Mouse (Mus musculus) left cerebral cortex, adult 8-10 months (tissue): ENCODE measurements around the gene Trim68. TPM values are rescaled to one million over a fixed set of nuclear protein-coding genes. Genes with fewer than 3 reads are reported as not detected.
"Not testable (repeated sequence)": the region's sequence is repeated elsewhere in the genome, so short reads cannot be mapped to it uniquely, and the experiment has no call there.

Experiments
- DNase-seq, 2 experiments: peaks; one replicate each; pipeline ENCODE4 v3.0.0; 2022; ENCODE audit warnings: low spot score in 2 of 2
- total RNA-seq, 4 experiments: library from RNA; stranded (reverse); gene quantifications; 2 replicates each; pipeline ENCODE4 v1.2.4; 2022

Gene Trim68
- 1 to 10 TPM; 5.2 to 6.4 (median 5.6) TPM for total RNA-seq

DNA sequence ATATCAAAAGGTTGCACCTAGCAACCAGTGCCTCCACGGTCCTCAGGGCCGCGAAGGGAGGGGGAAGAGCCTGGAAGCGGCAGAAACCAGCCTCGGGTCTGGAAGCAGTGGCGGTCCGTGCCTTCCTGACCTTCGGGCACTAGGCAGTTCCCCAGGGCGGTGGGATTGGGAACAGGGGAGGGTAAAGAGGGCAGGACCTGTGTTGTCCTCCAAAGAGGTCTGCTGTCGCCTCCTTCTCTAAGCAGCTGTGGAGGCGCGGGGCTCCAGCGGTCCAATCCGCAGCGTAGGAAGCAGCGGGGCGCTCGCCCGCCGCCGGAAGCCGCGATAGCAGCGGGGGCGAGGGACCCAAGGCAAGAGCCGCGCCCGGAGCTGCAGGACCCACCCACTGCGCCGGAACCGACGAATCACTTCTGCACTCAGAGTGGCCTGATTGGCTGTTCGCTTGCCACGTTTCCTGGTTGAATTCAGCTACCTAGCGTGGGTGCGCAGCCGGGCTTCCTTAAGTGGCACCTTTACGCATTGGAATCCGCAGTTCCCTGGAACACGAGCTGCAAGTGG, at the start of gene Trim68:
TSS of gene Trim68 (minus strand) at position 384 of the 558 bp plus-strand sequence.
- peak; percentile 72 to 91 for DNase-seq

DNA sequence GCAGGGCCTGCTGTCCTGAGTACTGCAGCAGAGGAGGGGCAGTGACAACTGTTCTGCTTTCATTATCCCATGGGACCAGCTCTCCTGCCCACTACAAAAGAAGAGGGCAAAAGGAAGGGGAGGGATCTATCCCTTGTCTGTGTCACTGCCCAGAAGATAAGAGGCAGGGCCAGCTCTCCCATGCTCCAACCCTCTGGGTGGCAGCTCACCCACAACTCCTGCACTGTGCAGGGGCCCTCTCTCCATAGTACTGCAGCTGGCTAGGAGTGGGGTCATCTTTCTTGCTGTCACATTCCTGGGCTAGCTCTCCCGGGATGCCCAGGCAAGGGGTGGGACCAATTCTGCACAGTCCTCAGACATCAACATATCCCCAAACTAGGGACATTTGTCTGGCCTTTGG, 46.7 kb upstream of the Trim68 start:
- no peak for DNase-seq

DNA sequence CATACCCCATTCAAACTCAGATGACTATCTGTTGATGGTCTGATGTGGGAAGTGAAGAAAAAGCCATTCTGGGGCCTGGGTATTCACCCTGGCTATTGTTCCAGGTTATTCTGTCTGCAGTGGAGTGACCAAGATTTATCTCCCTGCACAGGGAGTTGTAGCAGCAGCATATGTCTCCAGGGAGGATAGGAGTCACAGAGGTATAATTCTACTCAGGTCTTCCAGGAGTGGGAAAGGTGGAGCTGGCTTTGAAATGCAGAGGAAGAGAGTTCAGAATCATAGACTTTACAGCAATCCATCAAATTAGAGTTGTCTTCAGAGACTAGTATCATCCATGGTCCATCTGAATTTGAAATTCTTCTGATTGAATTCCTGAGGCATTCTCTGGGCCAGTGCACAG, 40.3 kb upstream of the Trim68 start, which contains the start of gene Olfr559:
TSS of gene Olfr559 (minus strand) at position 101 of the 400 bp plus-strand sequence.
- no peak for DNase-seq

DNA sequence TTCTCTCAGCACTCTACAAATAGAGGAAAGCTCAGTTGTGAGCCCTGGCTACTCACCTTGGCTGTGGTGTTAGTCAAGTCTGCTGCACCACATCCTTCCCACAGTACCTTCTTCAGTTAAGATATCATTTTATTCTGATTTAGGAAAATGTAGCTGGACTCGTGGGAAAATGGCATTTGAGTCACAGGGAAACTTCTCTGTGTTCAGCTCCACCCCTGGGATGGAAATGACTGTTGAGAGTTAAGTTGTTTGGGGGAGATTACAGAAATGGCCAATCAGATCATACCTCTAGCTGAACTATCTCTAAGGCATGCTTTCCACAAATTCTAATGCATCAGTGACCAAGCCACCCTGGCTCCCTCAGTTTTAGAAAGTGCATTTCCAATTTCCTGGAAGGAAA, 31.8 kb upstream of the Trim68 start, which contains the start of gene Olfr33:
TSS of gene Olfr33 (minus strand) at position 101 of the 400 bp plus-strand sequence.
- DNase-seq = no peak

DNA sequence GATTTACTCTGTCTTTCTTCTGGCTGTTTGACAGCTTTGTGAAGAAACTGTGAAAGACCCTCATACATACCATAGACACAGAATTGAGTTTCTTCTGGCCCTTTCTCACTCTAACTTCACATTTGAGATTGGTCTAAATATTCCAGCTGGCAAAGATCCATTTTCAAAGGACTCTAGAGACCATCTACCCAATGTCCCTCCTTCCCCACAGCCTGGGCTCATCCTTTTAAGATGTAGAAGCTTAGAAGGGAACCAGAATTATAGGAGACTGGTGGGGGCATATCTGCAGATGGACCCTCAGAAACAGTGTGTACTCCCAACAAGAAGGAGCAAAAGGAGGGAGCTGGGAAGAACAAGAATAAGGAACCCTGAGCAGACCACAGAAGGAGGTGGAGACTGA, 14.8 kb upstream of the Trim68 start, which contains the start of gene Olfr558:
TSS of gene Olfr558 (plus strand) at position 301 of the 400 bp plus-strand sequence.
- no peak for DNase-seq

DNA sequence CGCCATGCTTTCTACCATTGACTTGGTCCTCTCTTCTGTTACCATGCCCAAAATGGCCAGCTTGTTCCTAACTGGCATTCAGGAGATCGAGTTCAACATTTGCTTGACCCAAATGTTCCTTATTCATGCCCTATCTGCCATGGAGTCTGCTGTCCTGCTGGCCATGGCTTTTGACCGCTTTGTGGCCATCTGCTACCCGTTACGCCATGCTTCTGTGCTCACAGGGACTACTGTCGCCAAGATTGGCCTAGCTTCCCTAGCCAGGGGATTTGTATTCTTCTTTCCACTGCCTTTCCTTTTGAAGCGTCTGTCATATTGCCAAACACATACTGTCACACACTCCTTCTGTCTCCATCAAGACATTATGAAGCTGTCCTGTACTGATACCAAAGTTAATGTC, 11.3 kb upstream of the Trim68 start:
- no peak for DNase-seq

DNA sequence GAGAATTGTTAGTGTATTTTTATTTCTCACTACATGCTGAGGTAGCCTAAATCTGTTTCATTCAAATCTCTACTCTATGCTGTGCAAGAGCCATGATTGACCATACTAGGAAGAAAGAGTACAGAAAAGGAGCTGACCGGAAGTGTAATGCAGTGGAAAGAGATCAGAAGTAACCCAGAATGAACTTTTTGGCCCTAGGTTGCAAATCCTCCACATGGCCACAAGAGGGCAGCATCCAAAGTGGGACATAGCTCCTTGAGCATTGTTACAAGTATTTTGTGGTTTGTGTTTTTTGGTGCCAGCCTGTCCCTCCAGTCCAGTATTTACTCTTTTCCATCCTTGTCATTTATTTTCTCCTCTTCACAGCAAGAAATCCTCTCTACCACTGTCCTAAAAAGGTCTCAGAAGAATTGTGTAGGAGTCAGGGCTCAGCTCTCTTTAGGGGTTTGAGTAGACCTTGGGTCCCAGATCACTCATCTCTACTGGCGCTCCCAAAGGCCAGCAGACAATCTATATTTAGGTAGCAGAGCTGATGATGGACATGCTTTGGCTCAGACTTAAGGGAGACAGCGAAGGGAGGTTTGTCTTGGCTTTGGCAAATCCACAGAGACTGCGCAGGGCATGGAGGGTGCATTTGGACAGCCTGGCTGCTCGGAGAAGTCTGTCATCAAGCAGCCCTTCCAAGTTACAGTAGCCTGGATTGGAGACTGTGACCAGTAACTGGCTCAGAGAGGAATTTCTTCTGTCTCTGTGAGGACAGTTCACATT, 8.4 kb upstream of the Trim68 start, which contains the start of gene Olfr557:
TSS of gene Olfr557 (plus strand) at position 553 of the 768 bp plus-strand sequence.
- no peak for DNase-seq

DNA sequence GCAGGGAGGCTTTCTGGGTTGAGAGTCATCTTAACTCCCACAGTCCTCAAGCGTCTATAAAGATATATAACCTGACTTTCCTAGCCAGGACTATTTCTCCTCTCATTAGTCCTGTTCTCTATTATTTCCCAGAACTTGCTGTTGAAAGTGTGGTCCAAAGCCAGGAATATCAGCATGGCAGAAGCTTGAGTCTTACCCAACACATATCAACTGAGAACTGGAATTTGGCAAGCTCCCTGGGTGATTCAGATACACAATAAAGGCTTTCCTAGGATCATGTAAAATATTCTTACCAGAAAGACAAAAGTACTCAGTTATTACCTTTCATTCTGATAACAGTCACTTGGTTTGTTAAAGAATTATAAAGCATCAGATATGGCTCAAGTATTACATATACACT, 5.2 kb downstream of the Trim68 start:
- DNase-seq = no peak

DNA sequence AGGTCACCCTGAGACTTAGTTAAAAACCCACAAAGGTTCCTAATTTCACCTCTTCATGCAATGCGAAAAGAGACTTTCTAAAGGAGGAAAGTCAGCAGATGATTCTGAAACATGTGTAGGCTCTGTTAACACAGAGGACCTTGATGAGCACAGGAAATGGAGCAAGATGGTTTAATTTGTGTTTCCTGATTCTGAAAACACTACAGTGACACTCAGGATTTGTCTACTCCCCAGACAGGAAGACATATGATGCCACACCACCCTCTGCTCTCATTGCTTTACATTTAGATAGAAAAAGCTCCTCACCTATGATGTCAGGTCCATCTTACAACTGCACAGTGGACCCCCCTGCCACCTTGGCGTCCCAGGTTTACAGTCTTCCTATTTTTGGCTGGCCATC, 10.9 kb downstream of the Trim68 start:
- no peak for DNase-seq

DNA sequence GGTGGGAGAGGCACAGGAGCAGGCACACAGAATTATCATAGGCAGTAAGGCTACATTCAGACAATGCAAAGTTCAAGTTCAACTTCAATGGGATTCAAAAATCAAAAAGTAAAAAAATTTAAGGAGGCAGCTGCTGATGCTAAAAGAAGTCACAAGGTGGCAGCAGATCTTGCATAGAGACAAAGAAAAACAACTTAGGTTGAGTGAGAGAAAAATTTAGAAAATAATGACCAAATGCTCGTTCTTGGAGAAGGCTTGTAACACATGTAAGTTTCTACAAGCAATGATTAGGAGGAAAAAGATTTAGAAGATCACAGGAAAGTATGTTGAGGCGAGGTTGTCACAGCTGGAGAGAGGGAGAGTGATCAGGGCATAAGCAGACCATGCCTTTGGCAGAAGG, 21.7 kb downstream of the Trim68 start:
- DNase-seq = no peak

DNA sequence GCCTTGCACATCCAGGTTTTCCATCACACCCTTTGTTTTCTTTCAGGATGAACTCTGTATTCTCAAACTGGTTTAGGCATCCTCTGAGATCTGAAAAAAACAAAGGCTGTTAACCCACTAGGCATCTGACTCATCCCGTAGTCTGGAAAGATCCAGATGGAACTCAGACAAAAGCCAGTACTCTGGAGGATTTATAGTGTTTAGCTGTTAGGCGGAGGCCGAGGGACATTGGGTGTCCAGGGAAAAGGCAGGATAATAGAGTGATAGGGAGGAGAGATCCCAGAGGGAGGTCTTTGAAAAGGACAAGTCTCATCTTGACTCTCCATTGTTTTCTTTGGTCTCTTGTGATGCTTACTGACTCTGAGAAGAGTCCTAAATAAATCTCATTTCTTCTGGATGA, 22.5 kb downstream of the Trim68 start, which contains the start of gene Olfr556:
TSS of gene Olfr556 (plus strand) at position 301 of the 400 bp plus-strand sequence.
- DNase-seq = no peak

DNA sequence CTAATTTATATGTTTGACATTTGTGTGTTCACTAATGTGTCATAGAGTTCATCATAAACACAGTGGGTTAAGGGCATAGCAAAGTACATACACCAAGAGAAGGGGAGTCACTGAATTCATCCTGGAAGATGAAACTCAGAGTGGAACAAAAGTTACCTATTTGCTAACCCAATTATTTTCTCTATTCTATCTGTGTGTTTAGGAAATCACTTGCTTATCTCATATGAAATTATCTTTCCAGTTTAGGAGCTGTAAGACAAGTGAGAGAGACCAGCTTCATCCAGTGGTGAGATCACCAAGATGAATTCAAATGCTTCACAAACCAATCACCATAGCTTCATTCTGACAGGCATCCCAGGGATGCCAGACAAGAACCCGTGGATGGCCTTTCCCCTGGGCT, 28.6 kb downstream of the Trim68 start, which contains the start of gene Olfr555:
TSS of gene Olfr555 (plus strand) at position 301 of the 400 bp plus-strand sequence.
- DNase-seq = no peak

DNA sequence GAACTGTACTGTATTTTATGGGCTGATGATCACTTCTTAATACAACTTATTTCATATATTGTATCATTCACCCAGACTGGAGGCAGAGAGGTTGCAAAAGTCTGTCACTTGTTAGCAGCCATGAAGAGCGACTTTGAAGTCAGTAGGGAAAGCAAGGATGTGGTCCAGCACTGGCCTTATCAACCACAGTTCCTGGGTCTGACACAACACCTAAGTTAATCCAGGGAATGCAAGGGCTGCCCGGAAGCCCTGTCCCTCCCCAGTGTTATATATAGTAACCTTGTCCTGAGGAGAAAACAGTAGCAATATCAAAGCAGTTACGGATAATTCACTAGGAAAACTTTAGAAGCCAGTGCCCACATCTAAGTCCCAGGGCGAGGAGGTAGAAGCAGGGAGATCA, 42.2 kb downstream of the Trim68 start:
- not testable (repeated sequence) for DNase-seq

DNA sequence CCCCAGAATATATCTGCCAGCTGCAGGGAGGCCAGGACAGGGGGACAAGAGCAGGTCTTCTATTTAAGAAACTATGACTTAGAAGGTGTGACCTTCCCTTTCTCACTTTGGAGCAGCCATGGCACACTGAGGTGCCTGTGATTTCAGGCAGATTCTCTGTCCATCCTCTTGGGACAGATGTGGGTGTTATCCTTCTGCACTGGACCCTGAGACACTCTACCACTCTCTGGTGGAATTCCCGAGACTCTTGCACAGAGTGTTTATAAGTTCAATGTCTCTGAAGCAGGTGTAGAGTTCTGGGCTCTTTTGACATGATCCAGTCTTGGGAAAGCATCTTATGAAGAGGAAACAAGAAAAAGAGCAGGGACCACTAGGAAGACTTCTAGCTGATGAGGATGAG, 49.0 kb downstream of the Trim68 start, which contains the start of gene Olfr554:
TSS of gene Olfr554 (plus strand) at position 301 of the 400 bp plus-strand sequence.
- no peak for DNase-seq

DNA sequence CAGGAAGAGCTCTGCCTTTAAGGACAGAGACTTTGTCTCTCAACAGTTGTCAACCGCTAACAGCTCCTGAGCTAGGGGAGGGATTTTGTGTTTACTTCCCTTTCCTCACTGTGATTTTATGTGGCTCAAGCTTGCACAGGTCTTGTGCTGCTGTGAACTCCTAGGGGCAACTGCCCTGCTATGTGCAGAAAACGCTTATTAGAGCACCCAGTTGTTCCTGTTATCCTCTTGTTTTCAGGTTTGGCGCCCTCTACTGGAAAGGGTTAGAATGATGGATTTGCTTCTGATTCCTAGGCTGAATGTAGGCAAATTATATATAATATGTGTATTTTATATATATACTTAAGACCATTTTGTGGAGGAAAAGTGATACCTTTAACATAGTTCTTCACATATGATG, 50.5 kb downstream of the Trim68 start:
- DNase-seq = peak in 1 of 2 experiments; percentile 6

Other genes starting within 250 kb of the Trim68 start
- gene Rrm1, start 245.6 kb downstream of the Trim68 start, total RNA-seq = 10 to 100 TPM; 12.1 to 14.6 (median 13.2) TPM
- not detected for gene Olfr543, start 205.6 kb downstream of the Trim68 start, total RNA-seq
- not detected for gene Olfr544, start 199.0 kb downstream of the Trim68 start, total RNA-seq
- not detected for gene Olfr545, start 187.8 kb downstream of the Trim68 start, total RNA-seq
- not detected for gene Olfr547, start 152.6 kb downstream of the Trim68 start, total RNA-seq
- not detected for gene Olfr548-ps1, start 146.4 kb downstream of the Trim68 start, total RNA-seq
- gene Olfr549, start 137.5 kb downstream of the Trim68 start, total RNA-seq = not detected
- 1 to 10 TPM; 2.6 to 6.4 (median 4.6) TPM for gene Trim21, start 121.8 kb downstream of the Trim68 start, total RNA-seq
- under 1 TPM in 3 of 4 experiments, not detected in 1; 0.23 to 0.37 (median 0.37) TPM for gene Olfr550, start 115.9 kb downstream of the Trim68 start, total RNA-seq
- gene Olfr551, start 95.4 kb downstream of the Trim68 start, total RNA-seq = not detected
- under 1 TPM in 2 of 4 experiments, not detected in 2; 0.09 to 0.11 TPM for gene Olfr552, start 89.6 kb downstream of the Trim68 start, total RNA-seq
- gene Olfr553, start 69.1 kb downstream of the Trim68 start, total RNA-seq = not detected
- not detected for gene Olfr554, start 48.9 kb downstream of the Trim68 start, total RNA-seq
- not detected for gene Olfr555, start 28.5 kb downstream of the Trim68 start, total RNA-seq
- gene Olfr556, start 22.4 kb downstream of the Trim68 start, total RNA-seq = not detected
- gene Olfr557, start 8.6 kb upstream of the Trim68 start, total RNA-seq = not detected
- gene Olfr558, start 14.9 kb upstream of the Trim68 start, total RNA-seq = under 1 TPM in 3 of 4 experiments, not detected in 1; 0.11 to 0.34 (median 0.33) TPM
- not detected for gene Olfr33, start 31.7 kb upstream of the Trim68 start, total RNA-seq
- not detected for gene Olfr559, start 40.2 kb upstream of the Trim68 start, total RNA-seq
- under 1 TPM in 3 of 4 experiments, not detected in 1; 0.19 to 0.33 (median 0.30) TPM for gene Olfr560, start 72.0 kb upstream of the Trim68 start, total RNA-seq
- under 1 TPM; 0.39 to 0.51 (median 0.48) TPM for gene Olfr78, start 72.1 kb upstream of the Trim68 start, total RNA-seq
- gene Olfr561, start 83.9 kb upstream of the Trim68 start, total RNA-seq = not detected
- gene Olfr564, start 116.2 kb upstream of the Trim68 start, total RNA-seq = not detected
- gene Olfr566, start 171.4 kb upstream of the Trim68 start, total RNA-seq = not detected
- gene Olfr568, start 189.8 kb upstream of the Trim68 start, total RNA-seq = not detected
- not detected for gene Olfr569, start 203.6 kb upstream of the Trim68 start, total RNA-seq
- gene Olfr570, start 207.2 kb upstream of the Trim68 start, total RNA-seq = not detected
- not detected for gene Olfr571, start 230.2 kb upstream of the Trim68 start, total RNA-seq
- gene Olfr572, start 237.1 kb upstream of the Trim68 start, total RNA-seq = not detected